Mouse (Mus musculus) frontal cortex, postnatal 36 days (tissue): ENCODE measurements around the gene Rad51ap2.

Experiments
- DNase-seq, 2 experiments: peaks; one replicate each; pipeline ENCODE4 v3.0.0; 2022; ENCODE audit warnings: low spot score in 2 of 2

Rad51ap2 gene

GRCm38 (mm10) chr12:11455549-11456194, at the start of gene Rad51ap2:
TSS of gene Rad51ap2 (plus strand) at chr12:11456079.
- DNase-seq = peak; percentile 76 to 85

DNA sequence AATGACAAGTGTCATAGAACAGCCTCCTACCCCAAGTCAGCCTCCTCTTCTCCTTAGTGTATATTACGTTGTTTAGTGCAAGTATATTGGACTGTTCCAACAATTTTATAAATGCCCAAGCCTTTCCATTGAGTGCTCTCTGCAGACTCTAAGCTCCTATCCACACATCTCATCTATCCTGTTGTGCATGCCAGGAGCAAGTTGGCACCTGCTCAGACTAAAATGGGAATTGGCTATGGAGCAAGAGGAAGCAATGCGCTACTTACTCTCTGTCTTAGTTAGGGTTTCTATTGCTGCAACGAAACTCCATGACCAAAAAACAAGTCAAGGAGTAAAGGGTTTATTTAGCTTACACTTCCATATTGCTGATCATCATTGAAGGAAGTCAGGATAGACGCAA, 48.2 kb upstream of the Rad51ap2 start:
- DNase-seq = no peak

- no peak for DNase-seq
Measured at GRCm38 (mm10) chr12:11418112-11418511, 37.8 kb upstream of the Rad51ap2 start.

- no peak for DNase-seq
Measured at GRCm38 (mm10) chr12:11427396-11427795, 28.5 kb upstream of the Rad51ap2 start.

DNA sequence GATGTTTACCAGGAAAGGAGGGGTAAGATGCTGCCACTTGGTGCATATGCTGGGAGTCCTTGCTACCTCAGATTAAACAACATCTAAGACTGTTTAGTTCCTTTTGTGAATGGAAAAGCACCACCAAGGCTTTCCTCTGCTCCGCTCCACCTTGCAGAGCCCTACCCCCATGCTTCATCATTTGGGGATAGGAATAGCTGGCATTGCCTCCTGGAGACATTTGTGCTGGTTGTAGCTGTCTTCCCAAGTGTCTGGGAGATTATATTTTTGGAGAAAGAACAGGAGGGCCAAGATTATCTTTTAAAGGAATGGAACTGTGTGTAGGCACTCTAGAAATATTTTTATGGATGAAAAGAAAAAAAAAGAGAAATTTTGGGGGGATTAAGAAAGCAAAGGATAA, 22.8 kb upstream of the Rad51ap2 start:
- peak in 1 of 2 experiments; percentile 21 for DNase-seq

DNA sequence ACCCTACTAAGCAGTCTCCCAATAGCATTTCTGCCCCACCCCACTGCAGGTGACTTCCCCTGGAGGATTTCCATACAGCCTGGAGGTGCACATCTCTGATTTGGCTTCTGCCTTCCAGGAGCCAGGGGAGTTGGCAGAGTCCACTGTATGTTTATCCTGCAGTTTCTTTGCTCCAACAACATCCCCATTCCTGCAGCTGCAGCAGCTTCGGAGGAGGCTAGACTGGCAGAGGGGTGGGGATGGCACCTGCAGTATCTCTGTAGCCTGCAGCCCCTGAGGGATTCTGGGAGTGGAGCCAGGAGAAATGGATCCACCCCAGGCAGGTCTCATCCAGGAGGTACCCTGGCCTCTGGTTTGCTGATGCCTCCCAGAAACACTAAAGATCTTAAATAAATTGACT, 22.2 kb upstream of the Rad51ap2 start:
- peak; percentile 28 to 37 for DNase-seq

DNA sequence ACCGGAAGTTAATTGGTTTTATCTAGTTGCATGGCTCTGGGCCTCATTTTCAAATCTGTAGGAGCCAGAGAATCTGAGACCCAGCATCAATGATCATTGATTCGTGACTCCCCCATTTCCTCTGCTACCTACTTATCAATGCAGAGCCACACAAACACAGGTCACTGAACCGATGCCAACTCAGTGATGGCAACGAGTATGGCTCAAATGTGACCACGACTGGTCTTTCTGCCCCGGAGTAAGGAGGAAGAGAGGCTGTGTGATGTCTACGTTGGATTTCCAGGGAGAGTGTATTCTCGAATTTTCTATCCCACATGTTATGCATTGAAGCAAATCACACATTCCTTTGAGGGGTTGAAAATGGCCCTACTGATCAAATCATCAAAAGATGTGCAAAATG, 21.4 kb upstream of the Rad51ap2 start:
- DNase-seq = peak in 1 of 2 experiments; percentile 17

- no peak for DNase-seq
Measured at GRCm38 (mm10) chr12:11435246-11436022, 20.4 kb upstream of the Rad51ap2 start.

DNA sequence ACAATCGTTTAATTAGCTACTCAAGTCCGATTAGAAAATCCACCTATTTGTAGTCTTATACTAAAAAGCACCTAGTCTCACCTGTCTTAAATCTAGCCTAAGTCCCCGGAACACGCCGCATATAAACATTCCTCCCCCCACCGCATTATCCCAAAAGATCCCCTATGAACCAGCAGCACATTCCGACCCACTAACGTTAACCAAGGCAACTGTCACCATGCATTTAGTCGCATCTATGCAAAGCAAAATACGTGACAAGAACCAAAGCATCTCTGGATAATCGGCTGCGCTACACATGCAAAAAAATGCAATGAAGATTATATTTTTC, 19.9 kb upstream of the Rad51ap2 start:
- DNase-seq = peak; percentile 21 to 33

- peak; percentile 92 to 93 for DNase-seq
Measured at GRCm38 (mm10) chr12:11436497-11437265, 19.2 kb upstream of the Rad51ap2 start, which contains the start of gene Vsnl1. TSS of gene Vsnl1 (minus strand) at chr12:11436613.

DNA sequence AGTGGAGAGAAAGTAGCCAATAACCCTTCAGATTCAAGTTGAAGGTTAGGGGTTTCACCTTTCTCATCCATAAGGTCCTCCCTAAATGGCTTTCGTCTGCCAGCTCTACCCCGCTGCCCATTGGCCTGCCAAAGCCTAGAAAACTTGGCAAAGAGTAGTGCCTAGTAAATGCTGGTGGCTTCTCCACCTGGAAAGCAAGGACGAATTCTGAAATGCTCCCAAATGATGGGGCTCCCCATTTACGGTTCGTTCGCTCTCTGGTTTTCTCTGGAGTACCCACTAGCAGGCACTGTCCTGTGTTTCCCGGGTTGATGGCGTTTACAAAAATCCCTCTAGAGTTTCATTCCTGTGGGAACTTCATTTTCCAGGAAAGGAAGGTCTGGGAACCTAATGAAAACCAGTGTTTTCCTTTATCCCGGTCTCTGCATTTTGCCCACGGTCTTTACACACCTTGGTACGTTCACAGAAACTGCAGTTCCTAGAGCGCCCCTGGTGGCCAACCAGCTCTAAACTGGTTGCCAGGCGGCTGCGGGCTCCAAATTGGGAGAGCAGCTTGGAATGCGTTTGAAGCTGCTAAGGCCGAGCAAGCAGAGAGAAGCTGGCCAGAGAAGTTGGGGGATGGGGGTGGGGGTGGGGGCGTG, 18.5 kb upstream of the Rad51ap2 start:
- peak; percentile 79 to 88 for DNase-seq

DNA sequence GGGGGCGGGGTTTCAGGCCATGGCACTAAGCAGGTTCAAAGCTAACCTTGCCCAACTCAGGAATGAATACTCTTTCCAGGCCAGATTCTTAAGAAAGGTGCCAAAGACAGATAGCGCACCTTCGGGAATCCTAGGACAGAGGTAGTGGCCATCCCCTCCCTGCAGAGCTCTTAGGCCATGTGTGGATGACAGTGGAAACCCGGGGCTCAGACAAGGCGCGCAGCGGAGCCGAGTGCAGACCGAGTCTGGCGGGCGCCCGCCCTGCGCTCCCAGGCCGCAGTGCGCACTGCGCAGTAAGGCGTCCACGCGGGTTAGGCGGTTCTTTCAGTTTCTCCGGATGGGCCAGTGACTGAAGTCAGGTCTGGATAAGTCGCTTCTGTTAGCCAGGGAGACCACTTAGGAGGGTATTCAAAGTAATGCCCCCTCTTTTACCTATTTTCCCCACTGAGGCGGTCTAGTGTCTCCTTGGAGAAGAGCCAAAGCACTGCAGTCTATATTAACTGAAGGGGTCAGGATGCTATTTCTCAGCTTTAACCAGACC, 17.9 kb upstream of the Rad51ap2 start:
- DNase-seq = no peak

DNA sequence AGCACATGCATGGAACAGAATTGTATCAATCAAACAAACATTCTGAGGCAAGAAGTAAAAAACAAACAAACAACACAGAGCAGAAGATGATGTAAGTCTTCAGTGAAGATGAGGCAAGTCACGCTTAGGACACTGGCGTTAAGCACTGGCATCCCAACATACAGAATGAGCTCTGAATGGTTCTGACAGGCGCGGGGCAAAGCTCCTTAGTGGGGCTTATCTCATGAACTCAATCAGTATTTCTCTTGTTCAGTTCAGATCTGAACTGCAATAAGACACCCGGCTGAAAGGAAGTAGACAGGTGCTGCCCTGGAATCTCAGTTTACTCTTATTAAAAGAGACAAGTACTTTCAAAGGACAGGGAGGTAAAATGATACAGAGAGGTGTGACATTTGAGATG, 1.7 kb upstream of the Rad51ap2 start:
- DNase-seq = no peak

DNA sequence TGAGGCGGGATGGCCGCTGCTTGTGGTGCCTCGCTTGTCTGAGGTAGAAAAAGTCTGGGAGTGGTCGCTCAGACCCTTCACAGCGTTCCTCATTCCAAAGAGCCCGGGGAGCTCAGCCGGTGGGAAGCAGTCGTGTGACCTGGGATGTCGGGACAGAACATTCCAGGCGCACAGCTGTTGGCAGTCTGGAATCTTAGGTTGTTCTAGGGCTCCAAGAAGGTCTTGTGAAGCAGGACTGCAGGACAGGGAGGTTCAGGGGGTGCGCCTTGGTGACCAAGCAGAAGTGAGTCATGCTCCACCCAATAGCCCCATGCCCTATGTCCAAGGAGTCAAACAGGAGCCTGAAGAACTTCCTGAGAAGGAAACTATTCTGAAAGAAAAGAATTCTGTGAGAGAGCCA, 334 bp downstream of the Rad51ap2 start:
- DNase-seq = no peak

GRCm38 (mm10) chr12:11456632-11457031, 753 bp downstream of the Rad51ap2 start:
- peak in 1 of 2 experiments; percentile 17 for DNase-seq
